Mouse (Mus musculus) forebrain, embryonic 16.5 days (tissue): ENCODE results near the gene Ptgis. TPM values are rescaled to one million over a fixed set of nuclear protein-coding genes. Genes with fewer than 3 reads are reported as not detected.

Experiments
- ATAC-seq: fragments of 200-750 bp; cut with Nextera tagmentation; 2 replicates; pipeline ENCODE4 v1.8.0; 2017; ENCODE audit warnings: mild to moderate bottlenecking, moderate library complexity
- H3K27ac ChIP-seq: fragments of 300-500 bp; sonication (generic); 2 replicates; pipeline ENCODE4 v1.5.1; 2014; ENCODE audit warnings: low read length, control low read depth
- H3K27me3 ChIP-seq: fragments of 300-500 bp; sonication (generic); replicated peaks from 2 replicates; pipeline ENCODE4 v1.6.1; 2014; ENCODE audit warnings: low read length; ENCODE audit not compliant: control insufficient read depth, insufficient read depth
- H3K36me3 ChIP-seq: fragments of 300-500 bp; sonication (generic); 2 replicates; pipeline ENCODE4 v1.6.1; 2014; ENCODE audit not compliant: control insufficient read depth, insufficient read depth
- H3K4me1 ChIP-seq: fragments of 300-500 bp; sonication (generic); replicated peaks from 2 replicates; pipeline ENCODE4 v1.6.1; 2014; ENCODE audit warnings: low read length; ENCODE audit not compliant: control insufficient read depth, insufficient read depth
- H3K4me2 ChIP-seq: fragments of 300-500 bp; sonication (generic); 2 replicates; pipeline ENCODE4 v1.6.1; 2014; ENCODE audit warnings: mild to moderate bottlenecking, low read length, control low read depth
- H3K4me3 ChIP-seq: fragments of 300-500 bp; sonication (generic); replicated peaks from 2 replicates; pipeline ENCODE4 v1.5.1; 2014; ENCODE audit warnings: mild to moderate bottlenecking, low read length, control low read depth
- H3K9ac ChIP-seq: fragments of 300-500 bp; sonication (generic); replicated peaks from 2 replicates; pipeline ENCODE4 v1.6.1; 2014; ENCODE audit warnings: low read depth, low read length, control low read depth
- H3K9me3 ChIP-seq: fragments of 300-500 bp; sonication (generic); 2 replicates; pipeline ENCODE4 v1.6.1; 2016; ENCODE audit warnings: low read length; ENCODE audit not compliant: control insufficient read depth
- WGBS: fragments of 180-500 bp; shearing (Covaris S2); extraction: QIAGEN DNeasy Blood & Tissue Kit; methylation state at CpG from one replicate; pipeline ENCODE4 v1.1.7; 2014; 5-methylcytosine and 5-hydroxymethylcytosine counted together
- polyA plus RNA-seq: library from polyadenylated mRNA; unstranded; fragments of >200 nt; fragmentation: Nextera tagmentation; extraction: Ambion mirVana; gene quantifications from 2 replicates; pipeline ENCODE4 v1.2.1, GENCODE M21; 2015

Ptgis gene
- polyA plus RNA-seq, 1 experiment from 2014 or later: 3.1 TPM

- H3K9ac ChIP-seq: no peak overlapping the region
- H3K9me3 ChIP-seq: peaks cover 2% of the 10 kb centered on the region; the same call in 1 of the 2 replicates
- WGBS: 88% methylated on average over 10 of the region's 10 CpGs
- no peak overlapping the region for H3K4me3 ChIP-seq
- no peaks in the 10 kb centered on the region for H3K27me3 ChIP-seq
- H3K36me3 ChIP-seq: no peaks in the 10 kb centered on the region
- ATAC-seq: no peak
- no peak overlapping the region for H3K27ac ChIP-seq
- no peaks in the 10 kb centered on the region for H3K4me1 ChIP-seq
- H3K4me2 ChIP-seq: no peak overlapping the region
Measured at GRCm38 (mm10) chr2:167179301-167179700, 61.1 kb downstream of the Ptgis start.

GRCm38 (mm10) chr2:167177231-167177641, 63.2 kb downstream of the Ptgis start:
- no peak overlapping the region for H3K4me2 ChIP-seq
- no peak overlapping the region for H3K9ac ChIP-seq
- ATAC-seq: no peak
- no peak overlapping the region for H3K27ac ChIP-seq
- no peaks in the 10 kb centered on the region for H3K9me3 ChIP-seq
- H3K27me3 ChIP-seq: no peaks in the 10 kb centered on the region
- WGBS: 62% methylated on average over 10 of the region's 10 CpGs
- no peak overlapping the region for H3K4me3 ChIP-seq
- H3K36me3 ChIP-seq: peaks cover 2% of the 10 kb centered on the region; the same call in 1 of the 2 replicates
- H3K4me1 ChIP-seq: no peaks in the 10 kb centered on the region

- no peaks in the 10 kb centered on the region for H3K4me1 ChIP-seq
- no peak overlapping the region for H3K4me2 ChIP-seq
- H3K27ac ChIP-seq: no peak overlapping the region
- 92% methylated on average over 6 of the region's 6 CpGs for WGBS
- peaks cover 2% of the 10 kb centered on the region; the same call in 1 of the 2 replicates for H3K36me3 ChIP-seq
- no peak for ATAC-seq
- no peaks in the 10 kb centered on the region for H3K27me3 ChIP-seq
- no peaks in the 10 kb centered on the region for H3K9me3 ChIP-seq
- H3K9ac ChIP-seq: no peak overlapping the region
- no peak overlapping the region for H3K4me3 ChIP-seq
Measured at GRCm38 (mm10) chr2:167175284-167175683, 65.1 kb downstream of the Ptgis start.

GRCm38 (mm10) chr2:167173051-167173875, 67.1 kb downstream of the Ptgis start:
- Histone ChIP-seq H3K9me3 (no peaks in the 10 kb centered on the region), H3K27me3 (no peaks in the 10 kb centered on the region), H3K4me1 (no peaks in the 10 kb centered on the region; the same call in 1 of the 2 replicates), H3K36me3 (peaks cover 2% of the 10 kb centered on the region; the same call in 1 of the 2 replicates), H3K27ac (no peak overlapping the region), H3K9ac (no peak overlapping the region), H3K4me3 (no peak overlapping the region), H3K4me2 (no peak overlapping the region)
- no peak for ATAC-seq
- WGBS: 80% methylated on average over 5 of the region's 5 CpGs

GRCm38 (mm10) chr2:167167515-167168212, 72.7 kb downstream of the Ptgis start:
- Histone ChIP-seq H3K27me3 (no peaks in the 10 kb centered on the region), H3K4me2 (no peak overlapping the region), H3K27ac (no peak overlapping the region), H3K36me3 (no peaks in the 10 kb centered on the region), H3K4me1 (peaks cover 5% of the 10 kb centered on the region), H3K9ac (no peak overlapping the region), H3K9me3 (no peaks in the 10 kb centered on the region), H3K4me3 (no peak overlapping the region)
- WGBS: 56% methylated on average over 11 of the region's 11 CpGs
- ATAC-seq: no peak

GRCm38 (mm10) chr2:167163600-167163999, 76.8 kb downstream of the Ptgis start:
- Histone ChIP-seq H3K9ac (no peak overlapping the region), H3K4me1 (peaks cover 10% of the 10 kb centered on the region), H3K27ac (no peak overlapping the region), H3K9me3 (peaks cover 3% of the 10 kb centered on the region; the same call in 1 of the 2 replicates), H3K27me3 (no peaks in the 10 kb centered on the region), H3K4me3 (no peak overlapping the region), H3K4me2 (no peak overlapping the region), H3K36me3 (no peaks in the 10 kb centered on the region)
- WGBS: 97% methylated on average over 9 of the region's 9 CpGs
- ATAC-seq: no peak

- no peaks in the 10 kb centered on the region for H3K36me3 ChIP-seq
- no peak overlapping the region for H3K9ac ChIP-seq
- 96% methylated on average over 10 of the region's 10 CpGs for WGBS
- H3K27me3 ChIP-seq: no peaks in the 10 kb centered on the region
- no peak overlapping the region for H3K27ac ChIP-seq
- H3K4me2 ChIP-seq: no peak overlapping the region
- no peak for ATAC-seq
- peaks cover 3% of the 10 kb centered on the region; the same call in 1 of the 2 replicates for H3K9me3 ChIP-seq
- no peak overlapping the region for H3K4me3 ChIP-seq
- H3K4me1 ChIP-seq: peaks cover 10% of the 10 kb centered on the region
Measured at GRCm38 (mm10) chr2:167163134-167163533, 77.3 kb downstream of the Ptgis start.

- WGBS: 55% methylated on average over 10 of the region's 10 CpGs
- peaks cover 3% of the 10 kb centered on the region; the same call in 1 of the 2 replicates for H3K9me3 ChIP-seq
- H3K27ac ChIP-seq: no peak overlapping the region
- H3K4me3 ChIP-seq: no peak overlapping the region
- peaks cover 6% of the 10 kb centered on the region for H3K4me1 ChIP-seq
- H3K36me3 ChIP-seq: no peaks in the 10 kb centered on the region
- no peak overlapping the region for H3K9ac ChIP-seq
- no peaks in the 10 kb centered on the region for H3K27me3 ChIP-seq
- H3K4me2 ChIP-seq: no peak overlapping the region
- no peak for ATAC-seq
Measured at GRCm38 (mm10) chr2:167162516-167163021, 77.8 kb downstream of the Ptgis start.

- H3K36me3 ChIP-seq: no peaks in the 10 kb centered on the region
- H3K9me3 ChIP-seq: peaks cover 3% of the 10 kb centered on the region; the same call in 1 of the 2 replicates
- no peak overlapping the region for H3K27ac ChIP-seq
- no peaks in the 10 kb centered on the region for H3K27me3 ChIP-seq
- no peak for ATAC-seq
- H3K4me2 ChIP-seq: no peak overlapping the region
- peaks cover 19% of the 10 kb centered on the region for H3K4me1 ChIP-seq
- no peak overlapping the region for H3K9ac ChIP-seq
- WGBS: 87% methylated on average over 4 of the region's 4 CpGs
- no peak overlapping the region for H3K4me3 ChIP-seq
Measured at GRCm38 (mm10) chr2:167159721-167160120, 80.7 kb downstream of the Ptgis start.
